Mouse (Mus musculus) left cerebral cortex, adult 9 months (tissue): ENCODE data around the gene Plcg2.

Experiments
- DNase-seq, 2 experiments: peaks; one replicate each; pipeline ENCODE4 v3.0.0; 2022; ENCODE audit warnings: low spot score in 2 of 2

Gene Plcg2

DNA sequence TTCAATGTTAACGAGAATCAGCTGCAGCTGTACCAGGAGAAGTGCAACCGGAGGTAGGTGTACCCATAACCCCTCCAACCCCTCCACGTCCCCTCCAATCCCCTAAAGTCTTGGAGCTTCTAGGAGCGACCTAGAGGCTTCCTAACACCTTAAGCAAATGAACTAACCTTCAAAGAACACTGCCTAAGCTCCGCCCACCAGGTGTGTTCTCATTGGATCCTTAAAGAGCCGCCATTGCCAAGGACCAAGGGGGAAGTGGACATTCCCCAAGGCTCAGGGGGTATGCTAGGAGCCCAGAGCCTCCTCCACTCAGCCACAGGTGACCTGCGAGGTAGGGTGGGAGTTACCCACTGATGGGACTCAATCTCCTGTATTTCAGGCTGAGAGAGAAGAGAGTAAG, 136.3 kb downstream of the Plcg2 start:
- DNase-seq = no peak

DNA sequence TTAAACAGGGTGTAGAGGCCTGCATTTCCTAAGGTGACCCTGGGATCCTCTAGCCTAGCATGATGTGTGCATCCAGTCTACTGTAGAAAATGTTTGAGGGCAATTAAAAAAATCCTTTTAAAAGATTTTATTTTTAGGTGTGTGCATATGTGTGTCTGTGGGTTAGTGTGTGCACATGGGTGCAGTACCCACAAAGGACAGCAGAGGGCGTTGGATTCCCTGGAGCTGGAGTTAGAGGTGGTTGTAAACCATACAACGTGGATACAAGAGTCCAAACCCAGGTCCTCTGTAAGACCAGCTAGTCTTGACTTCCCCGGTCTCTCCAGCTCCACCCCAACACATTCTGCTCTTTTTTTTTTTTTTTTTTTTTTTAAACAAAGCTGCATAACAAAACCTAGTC, 139.4 kb downstream of the Plcg2 start:
- no peak for DNase-seq

DNA sequence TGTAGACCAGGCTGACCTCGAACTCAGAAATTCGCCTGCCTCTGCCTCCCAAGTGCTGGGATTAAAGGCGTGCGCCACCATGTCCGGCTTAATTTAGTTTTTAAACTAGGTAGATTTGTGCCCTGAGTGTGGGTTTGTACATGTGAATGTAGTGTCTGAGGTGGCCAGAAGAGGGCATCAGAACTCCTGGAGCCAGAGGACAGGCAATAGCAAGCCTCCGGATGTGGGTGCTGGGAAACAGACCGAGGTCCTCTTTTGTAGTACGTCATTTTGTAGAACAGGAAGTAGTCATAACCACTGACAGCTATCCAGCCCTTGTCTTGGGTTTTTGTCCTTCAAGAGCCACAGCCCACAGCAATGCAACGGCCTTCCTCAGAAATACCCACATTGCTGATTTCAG, 141.5 kb downstream of the Plcg2 start:
- no peak for DNase-seq

DNA sequence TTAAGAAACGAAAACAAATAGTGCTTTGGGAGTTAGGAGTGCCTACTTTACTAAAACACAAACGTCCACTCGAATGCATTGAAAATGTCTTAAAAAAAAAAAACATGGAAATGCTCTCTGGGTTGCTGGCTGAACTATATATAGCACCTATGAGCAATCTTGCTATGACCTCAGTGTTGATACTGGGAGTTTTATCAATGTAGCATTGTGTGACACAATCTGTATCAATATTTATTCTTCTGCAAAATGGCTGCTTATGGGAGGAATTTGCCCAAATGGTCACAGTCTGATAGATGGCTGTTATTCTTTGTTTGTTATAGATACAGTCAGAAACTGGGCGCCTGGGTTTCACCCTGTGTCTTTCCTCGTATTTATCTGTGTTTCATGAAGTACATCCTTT, 147.4 kb downstream of the Plcg2 start:
- no peak for DNase-seq

DNA sequence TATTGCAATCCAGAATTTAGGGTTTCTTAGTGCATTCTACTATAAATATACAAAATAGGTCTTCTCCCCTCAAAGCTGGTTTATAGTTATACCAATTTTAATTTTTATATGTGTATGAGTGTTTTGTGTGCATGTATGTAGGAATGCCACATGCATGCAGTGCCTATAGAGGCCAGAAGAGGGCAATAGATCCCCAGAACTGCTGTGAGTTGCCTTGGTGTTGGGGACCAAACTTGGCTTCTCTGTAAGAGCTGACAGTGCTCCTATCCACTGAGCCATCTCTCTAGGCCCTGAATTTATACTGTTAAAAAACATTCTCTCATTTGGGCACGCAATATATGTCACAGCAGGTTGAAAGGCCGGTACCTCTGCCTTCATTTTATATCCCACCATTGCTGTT, 147.9 kb downstream of the Plcg2 start:
- DNase-seq = peak in 1 of 2 experiments; percentile 59

DNA sequence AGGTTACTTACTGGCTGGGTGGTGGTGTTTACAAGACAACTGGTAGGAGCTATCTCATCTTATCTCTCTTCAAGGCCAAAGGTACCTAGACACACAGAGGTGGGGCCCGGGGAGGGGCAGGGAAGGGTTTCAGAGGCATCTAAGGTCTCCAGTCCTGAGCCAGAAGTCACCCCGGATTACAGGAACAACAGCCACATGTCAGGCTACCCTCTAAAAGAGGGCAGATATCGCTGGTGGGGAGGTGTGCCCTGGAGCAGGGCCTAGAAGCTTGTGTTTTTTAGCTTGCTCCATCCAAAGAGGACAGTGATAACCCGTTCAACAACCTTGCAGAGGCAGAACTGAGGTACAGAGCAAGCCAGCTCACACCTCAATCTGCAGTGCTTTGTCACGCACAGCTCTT, 148.3 kb downstream of the Plcg2 start:
- DNase-seq = no peak

DNA sequence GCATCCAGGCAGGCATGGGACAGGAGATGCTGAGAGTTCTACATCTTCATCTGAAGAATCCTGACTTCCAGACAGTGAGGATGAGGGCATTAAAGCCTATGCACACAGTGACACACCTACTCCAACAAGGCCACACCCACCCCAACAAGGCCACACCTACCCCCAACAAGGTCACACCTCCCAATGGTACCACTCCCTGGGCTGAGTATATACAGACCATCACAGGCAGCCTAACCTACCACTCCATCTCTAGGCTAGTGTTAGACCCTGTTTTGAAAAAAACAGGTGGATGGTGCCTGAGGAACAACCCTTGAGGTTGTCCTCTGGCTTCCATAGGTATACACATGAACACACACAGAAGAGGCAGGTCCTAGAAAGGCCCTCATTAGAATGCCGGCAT, 154.2 kb downstream of the Plcg2 start:
- no peak for DNase-seq

DNA sequence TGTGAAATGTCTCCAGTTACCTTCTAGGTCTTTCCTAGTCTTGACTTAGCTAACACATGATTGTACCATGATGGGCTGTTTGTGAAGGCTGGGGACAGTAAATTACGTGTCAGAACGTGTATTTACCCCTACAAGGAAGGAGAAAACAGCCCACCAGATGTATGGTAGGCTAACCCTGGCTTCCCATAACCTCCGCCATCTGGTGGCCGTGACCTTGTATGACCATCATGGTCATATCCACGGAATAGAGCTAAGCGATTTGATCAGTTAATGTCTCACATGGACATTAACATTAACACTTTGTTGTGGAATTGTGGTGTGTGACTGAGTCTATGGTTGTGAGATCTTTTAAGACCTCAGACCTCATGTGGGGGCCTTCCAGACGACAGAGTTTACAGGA, 160.9 kb downstream of the Plcg2 start:
- DNase-seq = no peak

DNA sequence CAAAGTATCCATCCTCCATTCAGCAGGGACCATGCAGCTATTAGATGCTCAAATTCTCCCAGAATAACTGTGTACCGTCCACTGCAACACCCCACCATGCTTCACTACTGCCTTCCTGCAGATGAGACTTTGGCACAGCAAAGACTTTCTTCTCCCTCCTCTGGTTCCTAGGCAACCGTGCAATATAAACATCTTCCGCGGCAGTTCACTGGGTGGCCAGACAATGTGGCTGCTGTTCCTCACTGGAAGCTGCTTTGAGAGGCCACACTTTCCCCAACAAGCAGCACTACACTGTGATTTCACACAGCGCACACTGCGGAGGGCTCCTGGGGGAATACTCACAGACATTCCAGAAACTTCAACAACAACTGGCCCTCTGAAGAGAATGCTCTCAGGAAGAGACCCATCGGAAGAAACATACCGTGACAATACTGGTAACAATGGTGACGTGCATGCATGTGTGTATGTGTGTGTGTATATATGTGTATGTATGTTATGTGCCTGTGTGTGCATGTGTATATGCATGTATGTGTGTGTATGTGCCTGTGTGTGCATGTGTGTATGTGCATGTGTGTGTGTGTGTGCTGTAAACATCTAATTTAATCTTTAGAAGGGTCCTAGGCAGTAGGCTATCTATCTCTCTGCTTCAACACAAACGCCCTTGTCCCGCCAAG, 162.4 kb downstream of the Plcg2 start:
- DNase-seq = peak in 1 of 2 experiments; percentile 34

DNA sequence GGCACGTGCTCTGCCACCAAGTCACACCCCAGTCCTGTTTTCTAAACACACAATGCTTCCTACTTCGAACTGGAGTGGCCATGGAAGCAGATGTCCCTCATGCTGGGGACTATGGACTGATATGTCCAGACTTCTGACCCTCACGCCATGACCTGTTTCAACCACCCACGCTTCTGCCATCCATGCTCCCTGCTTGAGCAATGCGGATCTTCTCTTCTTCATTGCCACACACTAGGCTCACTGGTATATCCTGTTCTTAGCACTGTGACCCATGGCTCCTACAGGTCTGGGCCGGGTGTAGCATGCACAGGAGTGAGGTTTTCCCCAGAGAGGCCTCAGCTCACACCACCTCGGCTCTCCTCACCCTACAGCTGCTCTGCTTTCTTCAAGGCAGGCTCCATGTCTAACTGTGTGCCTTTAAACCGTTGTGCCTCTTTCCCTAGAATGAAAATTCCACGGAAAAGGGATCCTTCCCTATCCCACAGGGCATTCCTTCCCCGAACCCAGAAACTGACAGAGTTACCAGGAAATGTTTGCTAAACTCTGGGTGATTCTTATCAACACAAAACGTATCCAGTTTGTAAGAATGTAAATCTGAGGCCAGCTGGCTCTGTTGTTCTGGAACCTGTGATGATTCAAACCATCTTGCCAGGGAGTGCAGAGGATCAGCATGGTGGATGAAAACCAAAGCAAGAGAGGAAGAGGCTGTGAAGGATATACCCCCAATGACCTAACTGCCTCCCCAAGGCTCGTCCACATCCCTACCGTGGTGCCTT, 169.4 kb downstream of the Plcg2 start:
- no peak for DNase-seq

DNA sequence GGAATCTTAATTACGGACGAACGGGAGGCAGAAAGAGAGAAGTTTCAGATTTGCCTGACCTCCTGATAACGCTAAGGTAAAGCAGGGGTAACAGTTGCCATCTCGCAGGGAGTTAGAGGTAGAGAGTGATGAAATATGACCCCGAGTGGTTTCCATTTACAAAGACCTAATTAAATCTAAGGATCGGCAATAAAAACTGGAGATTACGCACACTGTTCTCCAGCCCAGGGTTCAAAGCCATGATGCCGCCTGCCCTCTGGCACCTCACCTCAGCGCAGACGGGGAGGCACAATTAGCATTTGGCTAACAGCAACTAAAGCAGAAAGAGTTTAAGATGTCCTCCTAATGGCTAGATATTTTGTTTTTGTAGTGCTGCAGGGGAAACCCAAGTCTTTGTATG, 172.4 kb downstream of the Plcg2 start:
- no peak for DNase-seq

DNA sequence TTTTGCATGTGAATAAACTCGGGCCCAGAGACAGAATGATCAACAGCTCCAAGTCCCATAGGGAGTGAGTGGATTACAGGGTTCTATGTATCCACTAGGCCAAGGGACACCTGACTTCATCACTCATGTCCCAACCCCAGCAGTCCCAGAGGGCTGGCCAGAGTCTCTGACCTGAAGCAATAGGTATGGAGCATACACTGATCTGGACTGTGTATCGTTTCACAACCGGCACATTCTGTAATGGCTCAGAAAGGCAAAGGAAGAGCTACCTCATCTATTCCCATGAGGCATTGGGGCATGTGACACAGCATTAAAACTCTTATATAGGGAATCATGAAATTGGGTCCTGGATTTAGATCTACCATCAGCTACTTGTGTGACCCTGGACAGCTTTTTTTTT, 174.5 kb downstream of the Plcg2 start:
- no peak for DNase-seq

DNA sequence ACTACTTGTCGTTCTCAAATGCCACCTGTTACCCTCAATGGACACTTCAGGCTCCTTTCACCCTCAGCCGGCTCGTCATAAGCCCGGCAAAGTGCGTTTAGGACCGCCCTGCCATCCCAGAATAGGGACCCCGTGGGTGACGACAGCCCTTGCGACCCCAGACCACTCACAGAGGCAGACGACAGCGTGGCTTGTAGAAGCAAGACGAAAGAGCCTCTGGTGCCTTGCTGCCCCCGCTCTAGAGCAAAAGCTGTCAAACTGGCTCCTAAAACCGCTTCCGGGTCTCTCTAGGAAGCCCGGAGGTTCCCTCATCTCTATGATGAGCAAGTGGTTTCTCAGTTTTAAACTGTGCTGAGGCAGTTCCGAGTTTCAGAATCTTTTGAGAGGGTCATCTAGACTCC, 175.3 kb downstream of the Plcg2 start, which contains the start of gene Sdr42e1:
Gene Sdr42e1 (minus strand): TSS at position 260 of the 401 bp plus-strand sequence.
- peak in 1 of 2 experiments; percentile 48 for DNase-seq

DNA sequence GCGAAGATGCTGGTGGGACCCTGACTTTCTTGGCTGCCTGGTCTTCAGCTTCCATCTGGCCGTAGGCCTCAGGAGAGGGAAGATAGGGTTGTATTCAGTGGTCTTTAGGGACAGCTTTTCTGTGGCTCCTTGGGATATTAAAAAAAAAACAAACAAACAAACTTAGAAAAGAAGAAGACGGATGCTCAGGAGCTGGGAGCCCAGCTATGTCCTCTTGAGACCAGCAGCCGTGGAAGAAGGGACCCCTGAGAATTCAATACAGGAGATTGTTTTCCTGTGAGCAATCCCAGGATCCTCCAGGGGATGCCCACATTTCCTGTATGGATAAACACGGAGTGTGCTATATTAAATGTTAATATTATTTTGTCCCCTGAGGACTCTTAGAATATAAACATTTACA, 177.1 kb downstream of the Plcg2 start:
- DNase-seq = no peak

DNA sequence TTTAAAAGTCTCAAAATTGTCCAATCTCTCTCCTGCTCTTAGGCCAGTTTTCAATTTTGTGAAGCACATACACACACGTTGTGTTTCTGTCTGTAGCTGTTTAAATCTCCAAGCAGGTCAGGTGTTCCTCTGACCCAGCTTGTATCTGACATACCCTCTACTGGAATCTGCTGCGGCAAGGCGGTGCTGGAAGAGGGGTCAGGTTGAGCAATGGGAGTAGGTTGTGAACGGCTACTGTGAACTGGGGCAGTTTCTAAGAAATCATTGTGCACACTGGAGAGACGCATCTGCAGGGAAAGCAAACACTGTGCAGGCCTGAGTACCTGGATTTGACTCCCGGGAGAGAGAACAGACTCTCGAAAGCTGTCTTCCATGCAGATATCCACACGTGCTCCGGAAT, 178.4 kb downstream of the Plcg2 start:
- DNase-seq = no peak

DNA sequence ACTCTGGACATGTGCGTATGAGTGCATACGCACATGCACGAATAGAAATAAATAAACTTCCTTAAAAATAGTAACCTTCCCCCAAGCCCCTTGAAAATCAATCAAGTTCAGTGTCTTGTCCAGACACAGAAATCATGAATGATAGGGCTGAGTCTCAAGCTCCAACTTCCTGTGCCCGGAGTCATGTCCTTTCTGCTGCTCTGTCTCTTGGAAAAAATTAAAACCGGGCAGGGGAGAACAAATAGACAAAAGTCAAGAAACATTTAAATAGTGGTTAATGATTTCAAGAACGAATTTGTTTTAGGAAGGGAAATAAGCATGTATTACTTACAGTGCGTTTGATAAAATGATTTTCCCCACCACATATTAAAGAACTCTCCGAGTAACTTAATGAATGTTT, 178.9 kb downstream of the Plcg2 start:
- no peak for DNase-seq

DNA sequence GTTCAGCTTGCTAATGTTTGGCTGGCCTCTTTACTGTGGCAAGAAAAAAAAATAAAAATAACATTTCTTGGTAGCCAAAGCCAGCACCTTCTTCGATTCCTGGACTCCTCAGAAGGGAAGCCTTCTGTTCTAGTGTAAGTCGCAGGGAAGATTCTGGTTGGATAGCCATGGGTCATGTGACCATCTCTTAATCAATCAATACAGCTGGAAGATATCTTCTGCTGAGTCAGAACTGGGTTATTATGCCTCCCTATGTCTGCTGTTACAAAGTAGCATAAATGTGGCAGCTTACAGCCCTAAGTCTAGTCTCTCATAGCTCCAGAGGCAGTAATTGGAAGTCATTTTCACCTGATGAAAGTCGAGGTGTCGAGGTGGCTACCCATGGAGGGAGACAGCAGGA, 180.6 kb downstream of the Plcg2 start:
- no peak for DNase-seq

DNA sequence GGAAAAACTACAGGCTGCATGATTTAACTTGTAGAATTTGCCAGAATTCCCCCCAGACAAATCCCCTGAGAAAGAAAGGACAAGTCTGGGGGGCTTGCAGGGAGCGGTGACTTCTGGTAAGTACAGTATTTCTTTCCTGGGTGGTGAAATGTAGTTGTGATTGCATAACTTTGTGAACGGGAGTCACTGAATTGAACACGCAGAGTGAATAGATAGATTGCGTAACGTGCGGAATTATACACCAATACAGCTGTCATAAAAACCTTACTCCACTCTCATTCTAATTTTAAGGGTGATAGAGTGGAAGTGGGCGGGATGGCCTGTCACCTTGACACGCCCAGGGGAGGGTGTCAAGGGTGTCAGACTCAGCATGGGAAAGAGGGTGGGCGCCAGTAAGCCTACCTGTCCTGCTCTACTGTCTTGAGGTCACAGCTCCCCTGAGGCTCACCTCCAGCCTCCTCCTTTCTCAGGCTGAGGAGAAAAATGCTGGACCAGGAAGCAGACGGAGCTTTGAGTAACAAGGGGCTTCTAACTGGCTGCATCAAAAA, 185.9 kb downstream of the Plcg2 start:
- DNase-seq = no peak

DNA sequence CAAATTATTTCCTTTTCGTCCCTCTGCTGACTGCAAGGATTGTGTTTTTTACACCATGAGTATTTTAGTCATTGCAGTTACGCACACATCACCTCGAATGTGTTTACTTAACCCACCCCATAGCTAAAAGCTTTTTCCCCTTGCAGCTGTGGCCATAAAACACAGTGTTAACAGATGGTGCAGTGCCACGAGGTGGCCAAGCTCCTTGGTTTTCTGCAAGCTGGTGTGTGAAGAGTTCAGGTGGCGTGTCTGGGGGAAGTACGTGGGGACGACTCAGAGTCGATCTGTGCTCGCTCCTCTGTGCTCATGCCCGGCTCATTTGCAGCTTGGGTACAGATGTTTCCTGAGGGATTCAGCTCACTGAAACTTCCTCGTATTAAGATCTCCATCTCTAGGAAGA, 186.4 kb downstream of the Plcg2 start:
- no peak for DNase-seq
